Mouse (Mus musculus) left cerebral cortex, postnatal 4 days (tissue): ENCODE measurements around the gene Mrps18b. TPM values are rescaled to one million over a fixed set of nuclear protein-coding genes. Genes with fewer than 3 reads are reported as not detected.
A peak's percentile ranks its signal among the peaks of the same experiment; 100 is the strongest.

Experiments
- microRNA-seq: library from miRNA; unstranded; fragments of <30 nt; microRNA quantifications from one replicate; pipeline ENCODE4 v1.2.0, GENCODE M21; 2022
- total RNA-seq, 2 experiments: library from RNA; stranded (reverse); gene quantifications; 2 replicates each; pipeline ENCODE4 v1.2.3; 2021

Gene Mrps18b
- total RNA-seq, 2 experiments from 2014 or later, result 45.9 to 47.4 TPM

Small RNA genes within 50 kb of the gene (microRNA-seq; reads per million reads assigned to microRNA genes)
- 2.4 reads per million for gene Gm28033
- not detected for gene Mir1894
- gene Mir877, result 396 reads per million, percentile 66 among the genes with 10 or more reads in this experiment

Other genes with a start within 250 kb of the Mrps18b start
- gene Vars2, start 248.8 kb downstream of the Mrps18b start, total RNA-seq, result 10 to 100 TPM; 51.5 to 53.3 TPM
- 10 to 100 TPM; 29.1 to 31.8 TPM for gene Gtf2h4, start 242.7 kb downstream of the Mrps18b start, total RNA-seq
- gene Ddr1, start 211.8 kb downstream of the Mrps18b start, total RNA-seq, result 10 to 100 TPM; 42.6 to 50.1 TPM
- 1 to 10 TPM; 4.8 to 5.1 TPM for gene Ier3, start 94.7 kb downstream of the Mrps18b start, total RNA-seq
- gene Flot1, start 93.2 kb downstream of the Mrps18b start, total RNA-seq, result 100 to 1,000 TPM; 113 TPM
- gene Tubb5, start 78.1 kb downstream of the Mrps18b start, total RNA-seq, result 1,000 to 10,000 TPM; 2,525 to 2,580 TPM
- 10 to 100 TPM; 30.1 to 30.4 TPM for gene Mdc1, start 74.9 kb downstream of the Mrps18b start, total RNA-seq
- 1 to 10 TPM; 6.1 to 7.0 TPM for gene Nrm, start 55.1 kb downstream of the Mrps18b start, total RNA-seq
- gene Ppp1r18, start 50.8 kb downstream of the Mrps18b start, total RNA-seq, result 10 to 100 TPM; 43.3 to 52.7 TPM
- gene Dhx16, start 36.6 kb downstream of the Mrps18b start, total RNA-seq, result 10 to 100 TPM; 37.4 to 38.8 TPM
- 10 to 100 TPM; 59.8 to 69.2 TPM for gene 2310061I04Rik, start 19.0 kb downstream of the Mrps18b start, total RNA-seq
- 100 to 1,000 TPM; 285 to 292 TPM for gene Atat1, start 6.3 kb downstream of the Mrps18b start, total RNA-seq
- gene Ppp1r10, start within 50 bp of the Mrps18b start, total RNA-seq, result 10 to 100 TPM; 75.1 to 76.5 TPM
- gene Abcf1, start 53.4 kb upstream of the Mrps18b start, total RNA-seq, result 10 to 100 TPM; 95.0 to 97.0 TPM
- 100 to 1,000 TPM in 1 of 2 experiments, 10 to 100 TPM in 1; 98.2 to 107 TPM for gene Gnl1, start 63.5 kb upstream of the Mrps18b start, total RNA-seq
- gene Prr3, start 63.8 kb upstream of the Mrps18b start, total RNA-seq, result 10 to 100 TPM; 82.0 to 84.5 TPM
- gene H2-T24, start 104.2 kb upstream of the Mrps18b start, total RNA-seq, result under 1 TPM; 0.26 to 0.28 TPM
- gene H2-T23, start 116.5 kb upstream of the Mrps18b start, total RNA-seq, result 1 to 10 TPM; 2.4 to 3.0 TPM
- 1 to 10 TPM; 3.5 to 4.1 TPM for gene H2-T22, start 126.4 kb upstream of the Mrps18b start, total RNA-seq
- gene Gm6034, start 126.6 kb upstream of the Mrps18b start, total RNA-seq, result not detected
- gene Gm11127, start 142.0 kb upstream of the Mrps18b start, total RNA-seq, result not detected
- not detected for gene Gm19684, start 205.3 kb upstream of the Mrps18b start, total RNA-seq
- gene Gm7030, start 213.0 kb upstream of the Mrps18b start, total RNA-seq, result not detected